Mouse (Mus musculus) adrenal gland, postnatal 25 days (tissue): ENCODE data around the gene Acbd5. TPM values are rescaled to one million over a fixed set of nuclear protein-coding genes. Genes with fewer than 3 reads are reported as not detected.
"Not testable (repeated sequence)": the region's sequence is repeated elsewhere in the genome, so short reads cannot be mapped to it uniquely, and the experiment has no call there.

Experiments
- DNase-seq: peaks from one replicate; pipeline ENCODE4 v3.0.0; 2021; ENCODE audit warnings: mixed read lengths
- long read RNA-seq: library from polyadenylated mRNA; stranded (forward); transcript quantifications from one replicate; pipeline ENCODE4 v2.0.0, GENCODE M21; 2021
- total RNA-seq: library from RNA; stranded (reverse); gene quantifications from 2 replicates; pipeline ENCODE4 v1.2.3, GENCODE M21; 2021

Gene Acbd5
- total RNA-seq = 80.9 and 102 TPM in 2 replicates
- long read RNA-seq, full-length matches to known transcripts = 71 of 125 reads
- long read RNA-seq, partial matches to known transcripts = 39 of 125 reads
- long read RNA-seq, other reads (novel, unspliced or antisense) = 15 of 125 reads

- DNase-seq = peak; percentile 92
These were observed at the start of gene Acbd5 for GRCm38 (mm10) chr2:23067552-23068369. Gene Acbd5 (plus strand): TSS chr2:23068167.

DNA sequence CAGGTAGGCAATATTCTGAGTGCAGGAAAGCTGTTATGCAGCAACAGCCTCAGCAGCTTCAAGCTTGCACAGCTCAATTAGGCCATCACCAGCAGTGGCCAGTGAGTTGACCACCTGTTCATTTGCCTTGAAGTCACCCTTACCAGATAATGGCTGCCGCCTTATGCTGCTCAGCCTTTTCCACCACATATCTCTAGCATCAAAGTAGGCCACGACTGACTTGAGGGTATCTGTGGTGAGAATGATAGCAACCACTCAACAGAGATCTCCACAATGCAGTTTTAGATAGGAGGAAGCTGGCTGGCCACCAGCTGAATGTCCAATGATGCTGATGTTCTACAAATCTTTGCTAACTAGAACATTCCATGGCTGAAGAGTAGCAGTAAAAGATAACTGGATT is 48.8 kb upstream of the Acbd5 start:
- no peak for DNase-seq

DNA sequence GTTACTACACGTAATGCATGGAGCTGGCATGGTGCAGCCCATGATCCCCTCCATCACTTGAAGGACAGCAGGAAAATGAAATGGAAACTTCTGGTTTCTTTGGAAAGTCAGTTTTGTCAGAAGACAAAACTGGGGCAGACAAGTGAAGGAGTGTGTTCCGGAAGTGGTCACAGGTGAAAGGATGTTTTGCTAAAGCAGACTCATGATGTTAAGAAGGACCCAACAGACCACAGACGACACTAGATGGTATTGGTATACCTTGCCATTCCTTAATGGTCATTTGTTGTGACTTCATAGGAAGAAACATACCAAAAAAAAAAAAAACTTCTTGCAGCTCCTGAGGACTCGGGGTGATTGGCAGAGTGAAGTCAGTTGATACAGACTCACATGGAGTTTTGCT is 46.6 kb upstream of the Acbd5 start:
- DNase-seq = no peak

- peak; percentile 54 for DNase-seq
These were observed 46.2 kb upstream of the Acbd5 start for GRCm38 (mm10) chr2:23021721-23022120.

DNA sequence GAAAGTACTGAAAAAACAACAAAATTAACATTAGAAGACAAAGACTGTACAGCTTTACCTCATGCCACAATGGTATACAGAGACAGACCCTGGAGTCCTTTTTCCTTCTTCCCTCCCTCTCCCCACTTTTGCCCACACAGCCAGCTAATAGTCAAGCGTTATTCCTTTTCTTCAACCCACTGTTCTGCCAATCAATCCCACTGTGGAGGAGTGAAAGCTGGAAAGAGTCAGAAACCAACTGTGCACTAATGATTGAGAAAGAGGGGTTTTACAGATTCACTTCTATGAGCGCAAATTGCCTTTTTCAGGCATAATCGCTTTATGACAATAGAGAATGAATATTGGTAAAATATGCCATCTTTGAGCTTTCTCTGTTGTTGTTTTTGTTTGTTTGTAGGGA is 44.9 kb upstream of the Acbd5 start:
- no peak for DNase-seq

DNA sequence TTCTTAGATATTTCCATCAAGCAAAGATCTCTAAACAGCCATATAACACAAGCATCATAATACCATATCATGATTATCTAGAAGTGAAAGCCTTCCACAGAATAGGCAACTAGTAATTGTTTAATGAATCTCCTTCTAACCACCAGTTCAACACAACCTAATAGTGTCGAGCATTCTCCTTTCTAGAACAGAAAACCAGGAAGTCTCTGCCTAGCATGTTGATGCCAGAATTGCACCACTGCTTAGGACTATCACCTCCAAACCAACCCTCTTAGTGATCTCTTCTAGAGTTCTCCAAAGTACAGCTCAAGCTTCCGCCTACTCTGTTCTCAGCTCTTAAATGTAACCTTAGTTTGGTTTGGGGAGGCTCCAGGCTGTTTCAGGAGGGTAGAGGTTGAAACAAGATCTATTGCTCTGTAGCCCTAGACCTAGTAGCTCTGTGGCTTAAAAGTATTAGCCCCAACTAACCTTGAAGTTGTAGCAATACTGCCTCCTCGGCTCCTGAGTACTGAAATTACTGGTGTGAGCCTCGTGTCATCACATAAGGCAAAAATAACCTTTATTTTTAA is 44.2 kb upstream of the Acbd5 start:
- no peak for DNase-seq

DNA sequence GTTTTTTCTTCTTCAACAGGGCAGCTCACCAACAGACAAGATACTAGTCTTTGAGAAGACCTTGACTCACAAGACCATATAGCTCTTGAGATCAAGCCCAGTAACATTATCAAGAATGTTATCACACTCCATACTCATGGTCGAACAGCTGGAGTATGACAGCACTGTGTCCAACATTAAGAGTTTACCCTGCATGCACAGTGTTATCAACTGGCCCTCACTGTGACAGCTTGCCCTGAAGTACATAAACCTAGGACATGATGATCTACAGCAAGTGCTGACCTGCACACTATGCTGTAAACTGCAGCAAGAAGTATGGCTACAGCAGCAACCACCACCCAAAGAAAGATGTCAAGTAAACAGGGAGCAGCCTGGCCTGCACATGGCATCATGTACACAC is 41.6 kb upstream of the Acbd5 start:
- no peak for DNase-seq

DNA sequence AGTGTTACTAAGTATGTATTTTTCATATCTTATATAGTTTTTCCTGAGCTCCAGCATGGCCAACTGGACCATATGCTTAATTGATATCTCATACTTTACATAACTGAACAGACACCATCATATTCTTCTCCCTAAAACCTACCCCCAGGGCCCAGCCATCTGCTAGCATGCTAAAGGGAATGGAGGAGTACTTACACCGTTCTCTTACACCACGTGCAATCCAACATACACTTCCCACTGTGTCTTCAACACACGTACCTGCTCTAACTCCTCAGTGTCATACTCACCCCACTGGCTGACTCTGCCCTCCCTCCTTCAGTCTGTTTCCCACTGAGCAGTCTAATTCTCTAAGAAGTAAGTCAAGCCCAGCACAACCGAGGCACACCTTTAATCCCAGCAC is 39.1 kb upstream of the Acbd5 start:
- no peak for DNase-seq

DNA sequence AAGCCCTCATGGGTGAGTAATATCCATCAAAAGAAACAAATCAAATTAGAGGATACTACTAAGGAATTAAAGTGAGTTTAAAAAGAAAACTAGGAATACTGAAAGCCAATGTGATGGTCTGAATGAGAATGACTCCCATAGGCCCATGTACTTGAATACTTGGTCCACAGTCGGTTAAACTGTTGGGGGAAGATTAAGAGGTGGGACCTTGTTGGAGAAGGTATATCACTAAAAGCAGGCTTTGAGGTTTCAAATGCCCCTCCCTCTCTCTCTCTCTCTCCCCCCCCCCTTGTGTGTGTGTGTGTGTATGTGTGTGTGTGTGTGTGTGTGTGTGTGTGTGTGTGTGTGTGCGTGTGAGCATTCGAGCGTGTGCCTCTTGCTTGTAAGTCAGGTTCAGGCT is 37.3 kb upstream of the Acbd5 start:
- DNase-seq = no peak

- no peak for DNase-seq
These were observed 33.1 kb upstream of the Acbd5 start for GRCm38 (mm10) chr2:23034692-23035435.

DNA sequence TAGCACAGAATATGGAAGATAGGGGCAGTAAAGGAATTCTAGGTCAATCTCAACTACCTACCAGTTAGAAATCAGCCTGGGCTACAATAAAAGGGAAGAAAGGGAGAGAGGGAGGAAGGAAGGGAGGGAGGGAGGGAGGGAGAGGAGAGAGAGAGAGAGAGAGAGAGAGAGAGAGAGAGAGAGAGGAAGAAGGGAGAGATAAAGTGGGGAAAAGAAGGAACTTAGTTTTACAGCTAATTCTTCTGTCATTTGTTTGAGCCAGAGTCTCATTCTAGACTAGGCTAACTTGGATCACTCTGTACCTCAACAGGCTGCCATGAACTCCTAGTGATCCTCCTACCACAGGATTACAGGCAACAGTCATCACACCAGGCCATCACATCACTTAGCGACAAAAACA is 32.5 kb upstream of the Acbd5 start:
- DNase-seq = no peak

- peak; percentile 55 for DNase-seq
These were observed 28.6 kb upstream of the Acbd5 start for GRCm38 (mm10) chr2:23039082-23040000.

DNA sequence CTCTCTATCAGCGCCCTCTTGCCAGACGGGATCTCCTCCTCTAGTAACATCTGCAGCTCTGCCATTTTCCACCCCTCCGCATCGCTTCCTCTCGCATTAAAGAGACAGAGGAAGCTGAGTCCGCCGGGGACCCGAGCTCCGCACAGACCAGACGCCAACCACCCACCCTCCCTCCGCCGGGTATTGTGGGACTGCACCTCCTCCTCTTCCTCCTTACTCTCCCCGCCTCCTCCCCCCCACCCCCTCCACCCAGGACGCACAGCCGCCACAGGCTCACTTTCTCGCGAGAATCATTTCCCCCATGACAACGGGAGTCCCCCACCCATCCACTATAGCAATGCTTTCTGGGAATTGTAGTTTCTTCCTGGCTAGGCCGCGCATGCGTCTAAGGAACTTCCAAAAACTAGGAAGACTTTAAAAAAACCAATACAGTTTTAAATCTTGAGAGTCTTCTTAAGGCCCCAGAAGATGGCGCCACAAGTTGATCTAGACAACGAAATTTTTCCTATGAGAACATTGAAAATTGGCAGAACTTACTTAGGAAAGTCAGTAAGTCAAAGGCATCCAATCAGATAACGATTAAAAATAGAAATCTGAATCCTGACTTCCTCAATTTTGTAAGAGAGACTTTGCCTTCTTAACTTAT is 27.8 kb upstream of the Acbd5 start, which contains the start of gene Abi1:
Gene Abi1 (minus strand): TSS at position 241 of the 646 bp plus-strand sequence.
- peak; percentile 90 for DNase-seq

- not testable (repeated sequence) for DNase-seq
These were observed 27.3 kb upstream of the Acbd5 start for GRCm38 (mm10) chr2:23040690-23041089.

GRCm38 (mm10) chr2:23041457-23041856 is 26.5 kb upstream of the Acbd5 start:
- DNase-seq = no peak

DNA sequence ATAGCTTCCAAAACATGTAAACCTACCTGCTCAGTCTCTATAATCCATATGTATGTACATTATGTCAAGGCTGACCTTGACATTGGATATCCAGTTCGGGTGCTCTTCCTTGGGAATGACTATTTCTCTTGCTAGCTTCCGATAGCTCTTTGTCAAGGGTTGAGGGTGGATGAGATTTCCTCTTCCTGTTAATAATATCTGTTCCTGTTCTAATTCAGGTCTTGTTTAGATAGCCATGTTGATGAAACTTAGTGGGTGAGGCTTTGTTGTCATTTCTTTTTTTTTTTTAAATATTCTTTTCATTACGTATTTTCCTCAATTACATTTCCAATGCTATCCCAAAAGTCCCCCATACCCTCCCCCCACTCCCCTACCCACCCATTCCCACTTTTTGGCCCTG is 25.8 kb upstream of the Acbd5 start:
- DNase-seq = no peak

GRCm38 (mm10) chr2:23045703-23046102 is 22.3 kb upstream of the Acbd5 start:
- DNase-seq = no peak

DNA sequence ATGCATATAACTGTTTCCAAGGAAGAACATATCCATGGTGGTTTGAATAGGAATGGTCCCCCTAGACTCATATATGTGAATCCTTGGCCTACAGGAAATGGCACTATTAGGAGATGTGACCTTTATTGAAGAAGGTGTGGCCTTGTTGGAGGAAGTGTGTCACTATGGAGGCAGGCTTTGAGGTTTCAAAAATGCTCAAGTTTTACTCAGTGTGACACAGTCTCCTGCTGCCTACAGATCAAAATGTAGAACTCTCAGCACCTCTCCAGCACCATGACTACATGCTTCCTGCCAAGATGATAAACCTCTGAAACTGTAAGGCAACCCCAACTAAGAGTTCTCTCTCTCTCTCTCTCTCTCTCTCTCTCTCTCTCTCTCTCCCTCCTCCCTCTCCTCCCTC is 20.0 kb upstream of the Acbd5 start:
- DNase-seq = no peak

DNA sequence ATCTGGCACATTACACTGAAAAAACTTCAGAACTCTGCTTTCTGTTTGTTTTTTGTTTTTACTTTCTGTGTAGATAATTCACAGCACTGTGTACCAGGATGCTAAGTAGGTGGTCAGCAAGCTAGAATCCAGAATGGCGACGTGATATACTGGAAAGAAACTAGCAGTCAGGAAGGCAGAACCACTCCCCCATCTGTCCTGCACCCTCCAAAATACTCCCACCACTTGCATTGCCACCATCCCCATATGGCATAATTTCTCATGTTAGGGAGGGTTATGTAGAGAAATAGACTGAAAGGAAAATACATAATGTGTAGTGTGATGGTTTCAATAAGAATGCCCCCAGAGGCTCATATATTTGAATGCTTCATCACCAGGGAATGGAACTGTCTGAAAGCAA is 16.1 kb upstream of the Acbd5 start:
- DNase-seq = no peak

GRCm38 (mm10) chr2:23052523-23052922 is 15.4 kb upstream of the Acbd5 start:
- DNase-seq = no peak

- no peak for DNase-seq
These were observed 387 bp downstream of the Acbd5 start for GRCm38 (mm10) chr2:23068370-23068737.
